Mouse (Mus musculus) induced T-regulatory cell, adult 2 months (primary cell): ENCODE measurements around the gene Armc10.
"Not testable (repeated sequence)": the region's sequence is repeated elsewhere in the genome, so short reads cannot be mapped to it uniquely, and the experiment has no call there.

Experiments
- DNase-seq: peaks from one replicate; pipeline ENCODE4 v3.0.0-alpha.2; 2012; ENCODE audit warnings: low read depth

Gene Armc10

GRCm38 (mm10) chr5:21667191-21668137 lies 21.9 kb downstream of the Armc10 start:
- DNase-seq = no peak

- no peak for DNase-seq
These were observed 23.7 kb downstream of the Armc10 start for GRCm38 (mm10) chr5:21669307-21669706.

GRCm38 (mm10) chr5:21672812-21673635 lies 27.4 kb downstream of the Armc10 start:
- DNase-seq = peak; percentile 76

- peak; percentile 10 for DNase-seq
These were observed 28.1 kb downstream of the Armc10 start for GRCm38 (mm10) chr5:21673742-21674141.

GRCm38 (mm10) chr5:21675019-21675418 lies 29.4 kb downstream of the Armc10 start:
- DNase-seq = no peak

- no peak for DNase-seq
These were observed 29.9 kb downstream of the Armc10 start for GRCm38 (mm10) chr5:21675494-21675893.

- no peak for DNase-seq
These were observed 32.3 kb downstream of the Armc10 start for GRCm38 (mm10) chr5:21677939-21678338.

GRCm38 (mm10) chr5:21678363-21678762 lies 32.8 kb downstream of the Armc10 start:
- no peak for DNase-seq

- no peak for DNase-seq
These were observed 34.4 kb downstream of the Armc10 start for GRCm38 (mm10) chr5:21680029-21680428.

GRCm38 (mm10) chr5:21680940-21681339 lies 35.3 kb downstream of the Armc10 start:
- no peak for DNase-seq

GRCm38 (mm10) chr5:21683811-21684210 lies 38.2 kb downstream of the Armc10 start:
- DNase-seq = no peak

GRCm38 (mm10) chr5:21685001-21685400 lies 39.4 kb downstream of the Armc10 start:
- no peak for DNase-seq

- DNase-seq = no peak
These were observed 41.4 kb downstream of the Armc10 start for GRCm38 (mm10) chr5:21687042-21687441.

GRCm38 (mm10) chr5:21692230-21692629 lies 46.6 kb downstream of the Armc10 start:
- no peak for DNase-seq

- no peak for DNase-seq
These were observed 47.8 kb downstream of the Armc10 start for GRCm38 (mm10) chr5:21693372-21693870.

GRCm38 (mm10) chr5:21694854-21695490 lies 49.4 kb downstream of the Armc10 start:
- DNase-seq = no peak

GRCm38 (mm10) chr5:21699555-21699954 lies 53.9 kb downstream of the Armc10 start:
- DNase-seq = not testable (repeated sequence)

GRCm38 (mm10) chr5:21700272-21700821 lies 54.7 kb downstream of the Armc10 start:
- no peak for DNase-seq

- no peak for DNase-seq
These were observed 55.3 kb downstream of the Armc10 start for GRCm38 (mm10) chr5:21700934-21701333.

- peak; percentile 98 for DNase-seq
These were observed 55.9 kb downstream of the Armc10 start, which contains the start of gene Napepld for GRCm38 (mm10) chr5:21701351-21702008. Napepld (minus strand) TSS chr5:21701396.

GRCm38 (mm10) chr5:21702009-21702364 lies 56.4 kb downstream of the Armc10 start:
- no peak for DNase-seq
